8 mouse cellular contexts compared by ENCODE assay signal in genomic region chr17:35236390-35236746, GRCm38 (mm10). TPM values are rescaled to one million over a fixed set of nuclear protein-coding genes. Genes with fewer than 3 reads are reported as not detected.
DNase-seq lines count a peak whose midpoint lies in the region; ATAC-seq and TF ChIP-seq lines count a peak whose summit lies in the region.

No protein-coding gene starts in this region.

- TF ChIP-seq EP300 in heart, postnatal 0 days (IDR thresholded peaks at IDR 0.05; ENCODE audit: low read depth): no peak
- TF ChIP-seq EP300 in liver, embryonic 14.5 days (IDR thresholded peaks at IDR 0.05; ENCODE audit: low read depth): no peak

- under 1% methylated on average over 18 of the region's 18 CpGs for WGBS in forebrain, embryonic 12.5 days
- 1% methylated on average over 18 of the region's 18 CpGs for WGBS in heart, postnatal 0 days
- 2% methylated on average over 18 of the region's 18 CpGs for WGBS in liver, embryonic 14.5 days (ENCODE audit: insufficient replicate concordance)
- WGBS in stomach, embryonic 15.5 days: under 1% methylated on average over 18 of the region's 18 CpGs

- peak overlapping the region; percentile 96 for H3K27ac ChIP-seq in forebrain, embryonic 12.5 days
- H3K27ac ChIP-seq in heart, postnatal 0 days (ENCODE audit: low read depth): peak overlapping the region; percentile 89
- peak overlapping the region; percentile 86 for H3K27ac ChIP-seq in liver, embryonic 14.5 days
- peak overlapping the region; percentile 95 for H3K27ac ChIP-seq in stomach, embryonic 15.5 days

- H3K4me2 ChIP-seq in forebrain, embryonic 12.5 days: peak overlapping the region; percentile 88
- peak overlapping the region; percentile 75 for H3K4me2 ChIP-seq in heart, postnatal 0 days (ENCODE audit: low read depth, low read length)
- peak overlapping the region; percentile 86 for H3K4me2 ChIP-seq in liver, embryonic 14.5 days (ENCODE audit: low read depth)
- peak overlapping the region; percentile 79 for H3K4me2 ChIP-seq in stomach, embryonic 15.5 days

- peak; percentile 96 for TF ChIP-seq CTCF in E14TG2a.4 (conservative IDR thresholded peaks at IDR 0.05; ENCODE audit: low read length)
- peak; percentile 96 for TF ChIP-seq CTCF in heart, postnatal 0 days (IDR thresholded peaks at IDR 0.05; ENCODE audit: low read depth)
- TF ChIP-seq CTCF in liver, embryonic 14.5 days (IDR thresholded peaks at IDR 0.05; ENCODE audit: low read depth): peak; percentile 100

- H3K4me1 ChIP-seq in E14TG2a.4 (replicated peaks; ENCODE audit: low read depth, low read length): peaks cover 52% of the 10 kb centered on the region
- peaks cover 39% of the 10 kb centered on the region for H3K4me1 ChIP-seq in forebrain, embryonic 12.5 days
- peaks cover 12% of the 10 kb centered on the region for H3K4me1 ChIP-seq in heart, postnatal 0 days (ENCODE audit: control insufficient read depth, insufficient read depth)
- peaks cover 7 to 16% of the 10 kb centered on the region in 2 experiments for H3K4me1 ChIP-seq in liver, embryonic 14.5 days (replicated peaks; ENCODE audit: control insufficient read depth in 2 of 2, insufficient read depth in 2 of 2, low read length in 1 of 2)
- H3K4me1 ChIP-seq in stomach, embryonic 15.5 days: peaks cover 43% of the 10 kb centered on the region

- H3K9me3 ChIP-seq in E14TG2a.4 (ENCODE audit: low read length): no peaks in the 10 kb centered on the region
- H3K9me3 ChIP-seq in forebrain, embryonic 12.5 days: no peaks in the 10 kb centered on the region
- H3K9me3 ChIP-seq in heart, postnatal 0 days (replicated peaks; ENCODE audit: control insufficient read depth, low read length): no peaks in the 10 kb centered on the region
- no peaks in the 10 kb centered on the region for H3K9me3 ChIP-seq in liver, embryonic 14.5 days (ENCODE audit: control insufficient read depth, low read length)
- H3K9me3 ChIP-seq in stomach, embryonic 15.5 days: no peaks in the 10 kb centered on the region

- ATAC-seq in forebrain, embryonic 12.5 days (ENCODE audit: low FRiP score): peak; percentile 76
- peak; percentile 64 for ATAC-seq in heart, postnatal 0 days (ENCODE audit: insufficient read depth, low read depth)
- peak; percentile 70 for ATAC-seq in liver, embryonic 14.5 days (ENCODE audit: insufficient read depth)
- peak; percentile 57 for ATAC-seq in stomach, embryonic 15.5 days (ENCODE audit: insufficient read depth, low FRiP score, low read depth)

- H3K27me3 ChIP-seq in E14TG2a.4 (ENCODE audit: insufficient read depth, low read length): peaks cover 11% of the 10 kb centered on the region
- no peaks in the 10 kb centered on the region for H3K27me3 ChIP-seq in forebrain, embryonic 12.5 days
- H3K27me3 ChIP-seq in heart, postnatal 0 days (ENCODE audit: control insufficient read depth, insufficient read depth, low read length): no peaks in the 10 kb centered on the region
- no peaks in the 10 kb centered on the region for H3K27me3 ChIP-seq in liver, embryonic 14.5 days (ENCODE audit: control insufficient read depth, insufficient read depth, low read length)
- no peaks in the 10 kb centered on the region for H3K27me3 ChIP-seq in stomach, embryonic 15.5 days (replicated peaks)

- H3K9ac ChIP-seq in forebrain, embryonic 12.5 days: peak overlapping the region; percentile 81
- peak overlapping the region; percentile 78; the same call in 1 of the 2 replicates for H3K9ac ChIP-seq in heart, postnatal 0 days (replicated peaks; ENCODE audit: low read depth, low read length)
- H3K9ac ChIP-seq in liver, embryonic 14.5 days (replicated peaks): peak overlapping the region; percentile 76
- peak overlapping the region; percentile 17; the same call in 1 of the 2 replicates for H3K9ac ChIP-seq in stomach, embryonic 15.5 days

- H3K36me3 ChIP-seq in E14TG2a.4 (ENCODE audit: insufficient read depth, low read length): peaks cover 21% of the 10 kb centered on the region
- H3K36me3 ChIP-seq in forebrain, embryonic 12.5 days (replicated peaks): peaks cover 12% of the 10 kb centered on the region; the same call in 1 of the 2 replicates
- peaks cover 9% of the 10 kb centered on the region; the same call in 1 of the 2 replicates for H3K36me3 ChIP-seq in heart, postnatal 0 days (replicated peaks; ENCODE audit: control insufficient read depth, insufficient read depth, low read length)
- H3K36me3 ChIP-seq in liver, embryonic 14.5 days (replicated peaks; ENCODE audit: control insufficient read depth, insufficient read depth, low read depth): peaks cover 2% of the 10 kb centered on the region
- H3K36me3 ChIP-seq in stomach, embryonic 15.5 days: peaks cover under 1% of the 10 kb centered on the region; the same call in 1 of the 2 replicates

- H3K4me3 ChIP-seq in E14TG2a.4 (replicated peaks; ENCODE audit: low read length): peak overlapping the region; percentile 85
- H3K4me3 ChIP-seq in forebrain, embryonic 12.5 days (replicated peaks): peak overlapping the region; percentile 55
- peak overlapping the region; percentile 59 for H3K4me3 ChIP-seq in heart, postnatal 0 days (ENCODE audit: low read depth, low read length)
- peak overlapping the region; percentile 69 for H3K4me3 ChIP-seq in liver, embryonic 14.5 days (ENCODE audit: insufficient read depth in 1 of 2, low read depth in 2 of 2, low read length in 2 of 2)
- H3K4me3 ChIP-seq in stomach, embryonic 15.5 days (replicated peaks): peak overlapping the region; percentile 58

- DNase-seq in c-Kit-positive CD71-positive TER-119-positive erythroid progenitor cells, embryonic 14.5 days (ENCODE audit: low spot score): peak; percentile 93
- DNase-seq in heart, postnatal 0 days (ENCODE audit: low spot score): peak; percentile 77
- DNase-seq in kidney, postnatal 36 days: peak; percentile 96 to 99
- peak; percentile 75 to 82 (median 76) for DNase-seq in liver, embryonic 14.5 days (ENCODE audit: low read depth in 3 of 3, low spot score in 3 of 3)
- peak; percentile 100 for DNase-seq in neural tube, embryonic 10.5 days (ENCODE audit: extremely low spot score, low spot score)

RNA-seq across cellular contexts. Expression of gene Nfkbil1, which starts 0.8 kb away (rescaled TPM):
- 11.0 and 12.9 TPM in 2 replicates for polyA plus RNA-seq in forebrain, embryonic 12.5 days (2016; fragmentation: Nextera tagmentation; extraction: Ambion mirVana)
- 14.3 and 33.4 TPM in 2 replicates for total RNA-seq in heart, postnatal 0 days (2014; rRNA removed; ENCODE audit: low replicate concordance)
- polyA plus RNA-seq in heart, postnatal 0 days (2015; fragmentation: Nextera tagmentation; extraction: Ambion mirVana): 6.7 and 7.0 TPM in 2 replicates
- polyA plus RNA-seq in liver, embryonic 14.5 days (2012; rRNA removed): 3.6 and 4.2 TPM in 2 replicates
- polyA plus RNA-seq in liver, embryonic 14.5 days (2014; fragmentation: Nextera tagmentation; extraction: Ambion mirVana): 1.1 and 1.3 TPM in 2 replicates
- polyA plus RNA-seq in stomach, embryonic 15.5 days (2015; fragmentation: Nextera tagmentation; extraction: Ambion mirVana): 12.5 and 14.1 TPM in 2 replicates

RNA-seq across cellular contexts. Expression of gene Atp6v1g2, which starts 2.9 kb away (rescaled TPM):
- polyA plus RNA-seq in forebrain, embryonic 12.5 days (2016; fragmentation: Nextera tagmentation; extraction: Ambion mirVana): 16.2 and 17.3 TPM in 2 replicates
- 3.2 and 3.7 TPM in 2 replicates for total RNA-seq in heart, postnatal 0 days (2014; rRNA removed; ENCODE audit: low replicate concordance)
- polyA plus RNA-seq in heart, postnatal 0 days (2015; fragmentation: Nextera tagmentation; extraction: Ambion mirVana): 10.6 and 10.7 TPM in 2 replicates
- 1.8 and 1.9 TPM in 2 replicates for polyA plus RNA-seq in liver, embryonic 14.5 days (2012; rRNA removed)
- 0.76 and 0.97 TPM in 2 replicates for polyA plus RNA-seq in liver, embryonic 14.5 days (2014; fragmentation: Nextera tagmentation; extraction: Ambion mirVana)
- polyA plus RNA-seq in stomach, embryonic 15.5 days (2015; fragmentation: Nextera tagmentation; extraction: Ambion mirVana): 5.1 and 5.9 TPM in 2 replicates

RNA-seq across cellular contexts. Expression of gene Ddx39b, which starts 5.2 kb away (rescaled TPM):
- polyA plus RNA-seq in forebrain, embryonic 12.5 days (2016; fragmentation: Nextera tagmentation; extraction: Ambion mirVana): 614 and 623 TPM in 2 replicates
- 148 and 162 TPM in 2 replicates for total RNA-seq in heart, postnatal 0 days (2014; rRNA removed; ENCODE audit: low replicate concordance)
- polyA plus RNA-seq in heart, postnatal 0 days (2015; fragmentation: Nextera tagmentation; extraction: Ambion mirVana): 131 TPM in 2 replicates
- 161 and 199 TPM in 2 replicates for polyA plus RNA-seq in liver, embryonic 14.5 days (2012; rRNA removed)
- 127 and 143 TPM in 2 replicates for polyA plus RNA-seq in liver, embryonic 14.5 days (2014; fragmentation: Nextera tagmentation; extraction: Ambion mirVana)
- polyA plus RNA-seq in stomach, embryonic 15.5 days (2015; fragmentation: Nextera tagmentation; extraction: Ambion mirVana): 361 and 392 TPM in 2 replicates

RNA-seq across cellular contexts. Expression of gene Gm16181, which starts 15.7 kb away (rescaled TPM):
- polyA plus RNA-seq in forebrain, embryonic 12.5 days (2016; fragmentation: Nextera tagmentation; extraction: Ambion mirVana): 0.41 TPM in 2 replicates
- total RNA-seq in heart, postnatal 0 days (2014; rRNA removed; ENCODE audit: low replicate concordance): 0.93 TPM in 1 of 2 replicates, not detected in the other
- 0.81 and 0.87 TPM in 2 replicates for polyA plus RNA-seq in heart, postnatal 0 days (2015; fragmentation: Nextera tagmentation; extraction: Ambion mirVana)
- 0.19 and 0.21 TPM in 2 replicates for polyA plus RNA-seq in liver, embryonic 14.5 days (2012; rRNA removed)
- not detected in 2 replicates for polyA plus RNA-seq in liver, embryonic 14.5 days (2014; fragmentation: Nextera tagmentation; extraction: Ambion mirVana)
- polyA plus RNA-seq in stomach, embryonic 15.5 days (2015; fragmentation: Nextera tagmentation; extraction: Ambion mirVana): 0.86 TPM in 1 of 2 replicates, not detected in the other

RNA-seq across cellular contexts. Expression of gene H2-D1, which starts 26.2 kb away (rescaled TPM):
- polyA plus RNA-seq in forebrain, embryonic 12.5 days (2016; fragmentation: Nextera tagmentation; extraction: Ambion mirVana): 37.2 and 39.2 TPM in 2 replicates
- 65.4 and 104 TPM in 2 replicates for total RNA-seq in heart, postnatal 0 days (2014; rRNA removed; ENCODE audit: low replicate concordance)
- polyA plus RNA-seq in heart, postnatal 0 days (2015; fragmentation: Nextera tagmentation; extraction: Ambion mirVana): 105 and 113 TPM in 2 replicates
- 29.2 and 37.1 TPM in 2 replicates for polyA plus RNA-seq in liver, embryonic 14.5 days (2012; rRNA removed)
- polyA plus RNA-seq in liver, embryonic 14.5 days (2014; fragmentation: Nextera tagmentation; extraction: Ambion mirVana): 55.6 and 57.2 TPM in 2 replicates
- polyA plus RNA-seq in stomach, embryonic 15.5 days (2015; fragmentation: Nextera tagmentation; extraction: Ambion mirVana): 135 and 148 TPM in 2 replicates

Comparison
In these comparisons a context has a peak if more than half of its experiments do, and no peak if none do; other contexts are left out.
1. Peak in every context shown above with its lines: DNase-seq, ATAC-seq, H3K4me3 ChIP-seq and H3K27ac ChIP-seq.
2. H3K9ac ChIP-seq: peak in every context shown above with its lines; median percentile 81 in forebrain, embryonic 12.5 days; 78 in heart, postnatal 0 days; 76 in liver, embryonic 14.5 days; 17 in stomach, embryonic 15.5 days.